Mouse (Mus musculus) intestine, postnatal 0 days (tissue): Measurements from ENCODE around the gene Amotl1. TPM values are rescaled to one million over a fixed set of nuclear protein-coding genes. Genes with fewer than 3 reads are reported as not detected.

Experiments used
- ATAC-seq: fragments of 200-750 bp; cut with Nextera tagmentation; 2 replicates; pipeline ENCODE4 v1.8.0; 2017; ENCODE audit warnings: mild to moderate bottlenecking, moderate TSS enrichment, moderate library complexity
- H3K27ac ChIP-seq: fragments of 300-500 bp; sonication (generic); 2 replicates; pipeline ENCODE4 v1.5.1; 2014; ENCODE audit warnings: mild to moderate bottlenecking, low read depth, low read length, moderate library complexity
- H3K27me3 ChIP-seq: fragments of 300-500 bp; sonication (generic); replicated peaks from 2 replicates; pipeline ENCODE4 v1.6.1; 2014; ENCODE audit warnings: low read length, mixed read lengths; ENCODE audit not compliant: control insufficient read depth, insufficient read depth
- H3K36me3 ChIP-seq: fragments of 300-500 bp; sonication (generic); 2 replicates; pipeline ENCODE4 v1.6.1; 2014; ENCODE audit warnings: mild to moderate bottlenecking, moderate library complexity; ENCODE audit not compliant: control insufficient read depth, insufficient read depth
- H3K4me1 ChIP-seq: fragments of 300-500 bp; sonication (generic); replicated peaks from 2 replicates; pipeline ENCODE4 v1.6.1; 2014; ENCODE audit warnings: antibody characterized with exemption, low read length, mixed read lengths; ENCODE audit not compliant: control insufficient read depth, insufficient read depth
- H3K4me2 ChIP-seq: fragments of 300-500 bp; sonication (generic); replicated peaks from 2 replicates; pipeline ENCODE4 v1.6.1; 2014; ENCODE audit warnings: low read depth, mild to moderate bottlenecking, moderate library complexity
- H3K4me3 ChIP-seq: fragments of 300-500 bp; sonication (generic); 2 replicates; pipeline ENCODE4 v1.5.1; 2014; ENCODE audit warnings: low read depth, low read length
- H3K9ac ChIP-seq: fragments of 300-500 bp; sonication (generic); 2 replicates; pipeline ENCODE4 v1.6.1; 2014; ENCODE audit warnings: mild to moderate bottlenecking, low read depth, low read length
- H3K9me3 ChIP-seq: fragments of 300-500 bp; sonication (generic); 2 replicates; pipeline ENCODE4 v1.6.1; 2016; ENCODE audit warnings: mixed run types; ENCODE audit not compliant: control insufficient read depth
- CTCF ChIP-seq: sonication (generic); IDR thresholded peaks from 2 replicates; pipeline ENCODE4 v1.5.1; 2016; ENCODE audit warnings: low read depth, mild to moderate bottlenecking, control low read depth, antibody characterized with exemption, moderate library complexity
- WGBS: fragments of 180-500 bp; shearing (Covaris S2); extraction: QIAGEN DNeasy Blood & Tissue Kit; methylation state at CpG from one replicate; pipeline ENCODE4 v1.1.7; 2014; 5-methylcytosine and 5-hydroxymethylcytosine counted together
- polyA plus RNA-seq: library from polyadenylated mRNA; unstranded; fragments of >200 nt; fragmentation: Nextera tagmentation; extraction: Ambion mirVana; gene quantifications from 2 replicates; pipeline ENCODE4 v1.2.1, GENCODE M21; 2015

Gene Amotl1
- polyA plus RNA-seq, 1 experiment from 2014 or later, result 3.2 TPM

DNA sequence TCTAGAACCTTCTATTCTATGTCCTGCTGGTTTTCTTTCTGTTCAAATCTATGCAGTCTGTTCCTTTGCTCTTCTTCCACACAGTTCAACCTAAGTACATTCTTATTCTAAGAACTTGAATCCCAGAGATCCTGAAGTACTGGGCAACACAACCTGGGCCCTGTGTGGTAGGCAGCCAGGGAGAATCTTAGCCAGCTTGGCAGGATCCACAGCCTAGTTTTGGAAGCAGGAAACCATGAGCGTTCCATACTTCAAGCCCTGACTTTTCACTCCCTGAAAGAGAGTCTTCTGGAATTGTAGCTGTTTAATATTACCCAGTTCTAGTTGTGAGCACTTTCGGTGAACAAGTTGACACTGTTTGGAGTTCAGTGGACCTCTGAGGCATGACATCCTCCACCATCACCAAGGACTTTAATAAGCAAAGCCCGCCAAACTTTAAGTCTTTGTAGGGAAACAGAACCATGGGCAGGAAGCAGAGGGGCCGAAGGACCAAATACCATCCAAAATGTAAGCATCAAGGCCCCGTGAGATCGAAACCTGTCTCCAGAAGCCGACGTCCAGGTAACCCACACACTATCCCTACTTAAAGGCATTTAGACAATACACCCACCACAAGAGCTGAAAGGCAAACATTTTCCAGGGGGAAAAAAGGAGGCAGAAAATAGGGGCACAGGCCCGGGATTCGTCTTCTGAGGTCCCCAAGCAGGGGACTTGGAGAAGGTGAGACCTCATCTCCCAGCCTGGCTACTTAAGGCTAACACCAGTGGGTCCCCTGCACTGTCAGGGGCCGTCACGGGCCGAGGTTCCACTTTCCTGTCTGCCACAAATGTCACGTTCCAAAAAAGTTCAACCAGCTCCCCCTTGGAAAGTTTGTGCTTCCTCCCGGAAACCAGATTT is 31.3 kb downstream of the Amotl1 start:
- peak overlapping the region; percentile 70 for H3K9ac ChIP-seq
- H3K4me1 ChIP-seq, result peaks cover 7% of the 10 kb centered on the region; the same call in 1 of the 2 replicates
- WGBS, result 15% methylated on average over 15 of the region's 15 CpGs
- no peaks in the 10 kb centered on the region; the same call in 1 of the 2 replicates for H3K36me3 ChIP-seq
- TF ChIP-seq CTCF, result no peak
- peak overlapping the region; percentile 61 for H3K4me3 ChIP-seq
- H3K27me3 ChIP-seq, result no peaks in the 10 kb centered on the region
- no peaks in the 10 kb centered on the region for H3K9me3 ChIP-seq
- H3K27ac ChIP-seq, result peak overlapping the region; percentile 65
- H3K4me2 ChIP-seq, result peak overlapping the region; percentile 88
- no peak for ATAC-seq

DNA sequence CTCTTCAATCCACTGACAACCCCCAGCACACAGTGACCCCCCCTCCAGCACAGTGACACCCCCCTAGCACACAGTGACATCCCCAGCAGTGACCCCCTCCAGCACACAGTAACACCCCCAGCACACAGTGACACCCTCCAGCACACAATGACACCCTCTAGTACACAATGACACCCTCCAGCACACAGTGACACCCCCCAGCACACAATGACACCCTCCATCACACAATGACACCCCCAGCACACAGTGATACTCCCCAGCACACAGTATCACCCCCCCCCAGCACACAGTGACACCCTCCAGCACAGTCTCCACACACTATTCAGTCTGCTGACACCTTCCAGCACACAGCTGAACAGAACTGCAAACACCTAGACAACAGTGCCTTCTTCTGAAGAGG is 32.3 kb downstream of the Amotl1 start:
- H3K27ac ChIP-seq, result no peak overlapping the region
- H3K9me3 ChIP-seq, result no peaks in the 10 kb centered on the region
- H3K27me3 ChIP-seq, result no peaks in the 10 kb centered on the region
- no peak overlapping the region for H3K9ac ChIP-seq
- H3K4me2 ChIP-seq, result peak overlapping the region; percentile 88
- 0 out of 2 replicates have a peak overlapping the region, but pooled peaks have one; percentile 61 for H3K4me3 ChIP-seq
- no peaks in the 10 kb centered on the region; the same call in 1 of the 2 replicates for H3K36me3 ChIP-seq
- no peak for TF ChIP-seq CTCF
- no peak for ATAC-seq
- peaks cover 7% of the 10 kb centered on the region; the same call in 1 of the 2 replicates for H3K4me1 ChIP-seq

DNA sequence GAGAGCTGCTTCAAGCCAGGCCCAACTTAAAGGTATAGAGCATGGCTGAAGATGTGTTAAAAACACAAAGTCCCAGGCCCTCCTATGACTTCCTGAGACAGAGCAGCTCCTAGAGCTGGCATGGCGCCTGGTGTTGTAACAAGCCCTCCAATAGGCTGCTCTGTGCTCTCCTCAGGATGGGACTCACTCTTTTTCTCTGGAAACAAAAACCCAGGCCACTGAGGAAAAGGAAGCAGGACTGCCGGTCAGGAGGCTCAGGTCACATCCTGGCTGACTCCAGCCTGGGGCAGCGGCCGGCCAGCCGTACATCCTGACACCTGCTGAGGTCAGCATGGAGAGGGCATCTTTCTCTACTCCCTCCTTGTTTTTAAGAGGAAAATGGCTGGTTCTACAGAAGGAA is 36.3 kb downstream of the Amotl1 start:
- H3K36me3 ChIP-seq, result no peaks in the 10 kb centered on the region; the same call in 1 of the 2 replicates
- H3K9me3 ChIP-seq, result no peaks in the 10 kb centered on the region
- H3K27ac ChIP-seq, result no peak overlapping the region
- H3K27me3 ChIP-seq, result no peaks in the 10 kb centered on the region
- no peak for TF ChIP-seq CTCF
- WGBS, result 77% methylated on average over 5 of the region's 5 CpGs
- ATAC-seq, result no peak
- peaks cover 7% of the 10 kb centered on the region; the same call in 1 of the 2 replicates for H3K4me1 ChIP-seq
- H3K9ac ChIP-seq, result no peak overlapping the region
- no peak overlapping the region for H3K4me2 ChIP-seq
- H3K4me3 ChIP-seq, result no peak overlapping the region

- no peaks in the 10 kb centered on the region for H3K27me3 ChIP-seq
- H3K4me2 ChIP-seq, result no peak overlapping the region
- no peak overlapping the region for H3K9ac ChIP-seq
- no peak overlapping the region for H3K27ac ChIP-seq
- no peak overlapping the region for H3K4me3 ChIP-seq
- TF ChIP-seq CTCF, result no peak
- no peaks in the 10 kb centered on the region for H3K9me3 ChIP-seq
- WGBS, result 53% methylated on average over 3 of the region's 3 CpGs
- ATAC-seq, result no peak
- H3K36me3 ChIP-seq, result no peaks in the 10 kb centered on the region; the same call in 1 of the 2 replicates
- peaks cover 7% of the 10 kb centered on the region; the same call in 1 of the 2 replicates for H3K4me1 ChIP-seq
Observed at GRCm38 (mm10) chr9:14607464-14607863, 37.4 kb downstream of the Amotl1 start.

DNA sequence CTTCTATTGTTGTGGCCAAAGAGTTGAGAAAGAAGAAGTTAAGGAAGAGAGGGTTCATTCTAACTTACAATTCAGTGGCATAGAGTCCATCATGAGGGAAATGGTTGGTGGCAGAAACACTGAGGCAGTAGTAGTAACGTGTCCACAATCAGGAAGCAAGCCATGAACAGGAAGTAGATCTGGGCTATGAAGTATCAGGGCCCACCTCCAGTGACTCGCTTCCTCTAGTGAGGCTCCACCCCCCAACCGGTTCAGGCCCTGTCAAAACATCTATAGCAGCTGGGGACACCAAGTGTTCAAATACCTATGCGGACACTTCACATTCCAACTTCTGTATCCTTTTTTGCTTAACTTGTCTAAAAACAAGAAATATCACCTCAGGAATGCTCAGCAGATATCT is 38.9 kb downstream of the Amotl1 start:
- no peaks in the 10 kb centered on the region for H3K4me1 ChIP-seq
- 78% methylated on average over 4 of the region's 4 CpGs for whole genome bisulfite sequencing
- ATAC-seq, result no peak

DNA sequence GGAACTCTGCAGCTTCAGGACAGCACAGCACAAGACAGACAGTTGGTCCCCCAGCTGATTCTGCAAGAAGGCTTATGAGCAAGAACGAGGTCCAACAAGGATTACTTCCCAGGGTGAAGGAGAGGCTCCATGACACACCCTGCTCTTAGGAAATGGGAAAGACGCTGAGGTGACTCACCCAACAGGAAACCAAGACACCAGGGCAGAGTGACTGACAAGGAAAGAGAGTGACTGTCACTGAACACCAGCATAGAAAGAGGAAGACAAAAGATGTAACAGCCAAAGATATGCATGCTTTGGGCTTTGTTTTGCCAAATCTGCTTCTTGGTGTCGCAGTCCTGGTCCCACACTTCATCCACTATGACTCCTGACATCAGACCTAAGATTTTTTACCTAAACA is 40.5 kb downstream of the Amotl1 start:
- 0 out of 2 replicates have a peak, but pooled peaks have one; percentile 67 for ATAC-seq
- H3K4me1 ChIP-seq, result no peaks in the 10 kb centered on the region

More for the DNA sequence above, 38.9 kb downstream of the Amotl1 start:
- no peak overlapping the region for H3K9ac ChIP-seq
- H3K4me2 ChIP-seq, result no peak overlapping the region
- no peaks in the 10 kb centered on the region for H3K27me3 ChIP-seq
- H3K4me3 ChIP-seq, result no peak overlapping the region
- no peak for TF ChIP-seq CTCF
- H3K9me3 ChIP-seq, result no peaks in the 10 kb centered on the region
- no peak overlapping the region for H3K27ac ChIP-seq
- H3K36me3 ChIP-seq, result no peaks in the 10 kb centered on the region; the same call in 1 of the 2 replicates

More for the DNA sequence above, 40.5 kb downstream of the Amotl1 start:
- Histone ChIP-seq H3K27ac (no peak overlapping the region), H3K9me3 (no peaks in the 10 kb centered on the region), H3K36me3 (no peaks in the 10 kb centered on the region; the same call in 1 of the 2 replicates), H3K4me3 (no peak overlapping the region), H3K9ac (no peak overlapping the region), H3K27me3 (no peaks in the 10 kb centered on the region), H3K4me2 (no peak overlapping the region)
- TF ChIP-seq CTCF, result no peak
- 44% methylated on average over 3 of the region's 3 CpGs for WGBS
